Mouse (Mus musculus) frontal cortex, postnatal 36 days (tissue): ENCODE measurements around the gene Vps16.
A peak's percentile ranks its signal among the peaks of the same experiment; 100 is the strongest.

Source experiments
- DNase-seq, 2 experiments: peaks; one replicate each; pipeline ENCODE4 v3.0.0; 2022; ENCODE audit warnings: low spot score in 2 of 2

The Vps16 gene

GRCm38 (mm10) chr2:130421781-130422620 lies 2.1 kb upstream of the Vps16 start:
- no peak for DNase-seq

GRCm38 (mm10) chr2:130423397-130424125 lies 578 bp upstream of the Vps16 start:
- DNase-seq: peak in 1 of 2 experiments; percentile 88

- no peak for DNase-seq
Observed at GRCm38 (mm10) chr2:130425112-130425511, 973 bp downstream of the Vps16 start.

GRCm38 (mm10) chr2:130429851-130430250 lies 5.7 kb downstream of the Vps16 start:
- DNase-seq: no peak

GRCm38 (mm10) chr2:130430484-130430883 lies 6.3 kb downstream of the Vps16 start:
- no peak for DNase-seq

- no peak for DNase-seq
Observed at GRCm38 (mm10) chr2:130432157-130432556, 8.0 kb downstream of the Vps16 start.

GRCm38 (mm10) chr2:130433152-130433551 lies 9.0 kb downstream of the Vps16 start:
- DNase-seq: peak; percentile 30 to 72

- DNase-seq: no peak
Observed at GRCm38 (mm10) chr2:130436769-130437168, 12.6 kb downstream of the Vps16 start.

GRCm38 (mm10) chr2:130438861-130439260 lies 14.7 kb downstream of the Vps16 start:
- no peak for DNase-seq

GRCm38 (mm10) chr2:130439840-130440480 lies 15.8 kb downstream of the Vps16 start:
- DNase-seq: no peak

GRCm38 (mm10) chr2:130442162-130442561 lies 18.0 kb downstream of the Vps16 start:
- no peak for DNase-seq

GRCm38 (mm10) chr2:130448449-130448848 lies 24.3 kb downstream of the Vps16 start:
- no peak for DNase-seq

- DNase-seq: peak in 1 of 2 experiments; percentile 21
Observed at GRCm38 (mm10) chr2:130449021-130449793, 25.1 kb downstream of the Vps16 start.

- peak; percentile 91 to 92 for DNase-seq
Observed at GRCm38 (mm10) chr2:130449794-130450433, 25.8 kb downstream of the Vps16 start, which contains the start of gene Ptpra. Gene Ptpra (plus strand): TSS chr2:130450278.

GRCm38 (mm10) chr2:130450434-130450796 lies 26.3 kb downstream of the Vps16 start:
- peak; percentile 72 to 76 for DNase-seq

GRCm38 (mm10) chr2:130451086-130451726 lies 27.1 kb downstream of the Vps16 start:
- peak in 1 of 2 experiments; percentile 23 for DNase-seq

GRCm38 (mm10) chr2:130451727-130452090 lies 27.6 kb downstream of the Vps16 start:
- no peak for DNase-seq

- no peak for DNase-seq
Observed at GRCm38 (mm10) chr2:130452266-130452665, 28.1 kb downstream of the Vps16 start.

GRCm38 (mm10) chr2:130453421-130453820 lies 29.3 kb downstream of the Vps16 start:
- DNase-seq: peak in 1 of 2 experiments; percentile 37

GRCm38 (mm10) chr2:130454748-130455370 lies 30.7 kb downstream of the Vps16 start:
- DNase-seq: peak in 1 of 2 experiments; percentile 49
